Mouse (Mus musculus) 416B (cell line): ENCODE results near the gene Btbd16.

Source experiments
- DNase-seq: peaks from one replicate; pipeline ENCODE4 v3.0.0; 2011; ENCODE audit warnings: low read depth

The Btbd16 gene

DNA sequence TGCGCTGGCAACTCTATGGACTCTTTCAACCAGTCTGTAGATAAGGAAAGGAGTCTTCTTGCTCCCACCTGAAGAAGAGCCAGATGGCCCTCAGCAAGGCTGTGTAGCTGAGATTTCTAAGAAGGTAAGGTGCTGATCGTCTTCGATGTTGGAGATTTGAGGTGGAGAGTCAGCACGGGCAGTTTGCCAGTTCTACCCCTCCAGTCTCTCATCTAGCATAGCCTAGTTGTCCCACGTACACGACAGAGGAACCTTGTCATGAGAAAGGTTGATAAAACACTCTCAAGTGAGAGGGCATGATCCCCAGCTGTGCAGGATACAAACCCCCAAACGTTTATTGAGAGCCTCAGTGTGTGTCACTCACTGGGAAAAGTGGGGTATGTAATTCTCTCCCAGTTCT lies 90.8 kb downstream of the Btbd16 start:
- no peak for DNase-seq

DNA sequence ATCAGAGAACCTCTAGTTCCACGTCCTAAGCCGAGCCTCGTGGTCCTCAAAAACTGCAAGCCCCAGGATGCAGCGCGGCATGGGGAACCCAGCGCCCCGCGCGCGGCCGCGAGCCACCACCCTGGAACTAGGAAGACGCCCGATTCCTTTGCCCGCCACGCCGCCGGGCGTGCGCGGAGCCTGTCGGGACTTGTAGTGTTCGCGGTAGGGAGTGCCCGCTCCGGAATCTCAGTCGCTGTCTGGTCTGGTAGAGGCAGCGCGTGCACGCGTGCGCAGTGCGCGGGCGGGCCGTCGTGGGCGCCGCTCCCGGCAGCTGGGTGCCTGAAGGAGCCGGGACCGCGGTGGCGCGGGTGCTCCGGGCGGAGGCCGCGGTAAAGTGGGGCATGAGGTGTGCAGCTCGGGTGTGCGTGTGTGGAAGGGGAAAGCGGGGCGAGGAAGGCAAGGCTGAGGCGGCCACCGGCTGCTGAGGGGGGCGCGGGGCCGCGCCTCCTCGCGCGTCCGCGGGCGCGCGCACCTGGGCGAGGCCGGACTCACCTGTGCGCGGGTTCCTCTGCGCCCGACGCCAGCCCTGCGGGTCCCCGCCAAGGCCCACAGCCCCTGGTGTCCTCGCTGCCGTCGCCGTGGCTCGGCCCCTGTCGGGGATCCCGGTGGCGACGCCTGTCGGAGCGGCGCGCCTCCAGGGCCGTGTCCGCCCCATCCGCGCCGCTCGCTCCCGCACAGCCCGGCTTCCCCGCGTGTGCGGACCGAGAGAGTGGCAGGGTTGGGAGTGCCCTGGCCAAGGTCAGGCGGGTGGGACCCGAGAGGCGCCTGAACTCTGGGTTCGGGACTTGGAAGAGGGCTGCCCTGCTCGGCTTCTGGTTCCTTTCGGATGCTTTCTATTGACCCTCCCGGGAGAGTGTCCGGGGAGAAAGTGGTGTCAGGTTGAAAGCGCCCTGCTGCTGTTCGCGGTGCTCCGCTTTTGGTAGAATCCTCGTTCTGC lies 92.0 kb downstream of the Btbd16 start, which contains the start of gene Plekha1:
Gene Plekha1, plus strand, starts transcription at position 144 of the 979 bp plus-strand sequence.
- peak; percentile 89 for DNase-seq

DNA sequence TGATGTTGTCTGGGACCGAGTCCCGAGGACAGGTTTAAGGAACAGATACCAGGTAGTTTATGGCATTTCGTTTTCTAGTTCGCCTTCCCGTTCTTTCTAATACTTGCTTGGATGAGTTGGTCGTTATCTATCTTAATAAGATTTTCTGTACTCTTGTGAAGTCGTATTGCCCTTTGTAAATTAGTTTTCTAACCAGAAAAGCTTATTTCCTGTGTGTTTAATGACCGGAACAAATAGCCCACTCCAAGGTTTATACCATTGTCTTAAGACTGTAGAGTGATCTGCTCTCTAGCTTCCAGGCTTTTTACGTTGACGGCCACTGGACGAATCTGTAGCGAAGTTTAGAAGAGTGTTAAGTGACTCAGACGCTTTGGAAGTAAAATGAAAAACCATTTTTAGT lies 92.8 kb downstream of the Btbd16 start:
- DNase-seq: no peak

DNA sequence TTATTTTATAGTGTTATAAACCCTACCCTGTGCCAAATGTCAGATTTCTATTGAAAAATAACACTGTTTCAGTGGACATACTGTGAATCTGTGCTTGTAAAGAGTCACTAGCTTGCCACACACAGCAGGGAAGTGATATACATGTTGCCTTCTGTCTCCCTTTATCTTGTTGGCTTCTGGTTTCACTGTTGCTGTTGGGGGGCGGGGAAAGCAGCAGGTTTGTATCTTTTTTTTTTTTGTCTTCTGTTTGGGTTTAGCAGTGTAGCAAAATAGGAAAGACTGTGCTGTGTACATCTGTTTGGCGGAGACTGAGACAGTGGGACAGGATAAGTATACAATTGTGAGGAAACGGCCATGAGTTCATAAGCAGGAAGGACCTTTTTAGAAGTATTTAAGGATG lies 93.4 kb downstream of the Btbd16 start:
- DNase-seq: peak; percentile 19
